Mouse (Mus musculus): ENCODE measurements at regions not wholly inside any gene's neighbourhood (a gene's known extent, or its start where the extent isn't known, plus 50 kb on each side); places are given as distances from the start of the nearest gene placed in this dataset.
A peak's percentile ranks its signal among the peaks of the same experiment; 100 is the strongest.
"Not testable (repeated sequence)": the region's sequence is repeated elsewhere in the genome, so short reads cannot be mapped to it uniquely, and the experiment has no call there.

GRCm38 (mm10) chr15:38413329-38413728 lies 988.0 kb downstream of the 4930447A16Rik start:
- no peak for ATAC-seq (replicated peaks; ENCODE audit: low FRiP score)
- H3K27me3 ChIP-seq, result no peaks in the 10 kb centered on the region

DNA sequence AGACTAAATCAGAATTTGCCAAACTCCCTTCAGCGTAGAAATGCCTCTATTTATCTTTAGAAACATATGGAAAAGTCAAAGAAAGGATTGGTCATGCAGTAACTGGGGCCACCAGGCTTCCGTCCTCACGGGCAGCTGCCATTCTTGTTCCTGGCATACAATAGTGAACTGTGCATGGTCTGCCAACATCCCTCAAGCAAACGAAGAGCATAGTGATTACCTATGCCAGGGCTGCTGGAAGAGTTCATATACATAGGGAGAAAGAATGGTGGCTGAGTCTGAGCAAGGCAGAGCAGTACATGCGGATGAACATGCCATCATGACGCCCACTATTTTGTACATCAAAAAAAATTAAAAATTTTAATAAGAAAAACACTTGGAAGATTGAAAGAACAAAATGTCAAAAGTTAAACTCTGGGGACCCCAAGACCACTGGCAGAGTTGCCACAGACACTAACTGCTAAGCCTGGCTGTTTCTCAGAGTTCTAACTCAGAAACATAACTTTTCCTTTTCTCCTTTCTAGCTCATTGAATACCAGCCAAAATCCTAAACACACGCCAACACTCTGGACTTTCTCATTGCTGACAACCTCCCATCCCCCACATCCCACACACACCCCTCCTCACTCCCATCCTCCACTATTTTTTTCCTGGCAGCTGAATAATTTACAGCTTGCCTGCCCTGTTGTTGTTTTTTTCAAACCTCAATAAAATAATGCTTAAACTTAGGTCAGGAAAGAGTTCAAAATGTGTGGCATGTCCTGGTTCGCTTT lies 989.1 kb downstream of the 4930447A16Rik start:
- no peak overlapping the region for H3K4me3 ChIP-seq (replicated peaks)
- H3K9me3 ChIP-seq (replicated peaks), result no peaks in the 10 kb centered on the region
- 66% methylated on average over 8 of the region's 8 CpGs for WGBS
- H3K27ac ChIP-seq, result peak overlapping the region; percentile 65
- peak; percentile 59; the same call in 1 of the 2 replicates for ATAC-seq (replicated peaks; ENCODE audit: low FRiP score)
- H3K9ac ChIP-seq, result no peak overlapping the region
- H3K27me3 ChIP-seq, result no peaks in the 10 kb centered on the region
- no peak overlapping the region for H3K4me2 ChIP-seq
- no peaks in the 10 kb centered on the region for H3K36me3 ChIP-seq
- H3K4me1 ChIP-seq, result peaks cover 20% of the 10 kb centered on the region

More at GRCm38 (mm10) chr15:38413329-38413728, 988.0 kb downstream of the 4930447A16Rik start:
- Histone ChIP-seq H3K4me1 (0 out of 2 replicates have a peak, but pooled peaks cover 12% of the 10 kb centered on the region), H3K9me3 (replicated peaks) (no peaks in the 10 kb centered on the region), H3K9ac (no peak overlapping the region), H3K36me3 (no peaks in the 10 kb centered on the region), H3K27ac (no peak overlapping the region), H3K4me3 (replicated peaks) (no peak overlapping the region), H3K4me2 (no peak overlapping the region)
- 87% methylated on average over 6 of the region's 6 CpGs for WGBS

DNA sequence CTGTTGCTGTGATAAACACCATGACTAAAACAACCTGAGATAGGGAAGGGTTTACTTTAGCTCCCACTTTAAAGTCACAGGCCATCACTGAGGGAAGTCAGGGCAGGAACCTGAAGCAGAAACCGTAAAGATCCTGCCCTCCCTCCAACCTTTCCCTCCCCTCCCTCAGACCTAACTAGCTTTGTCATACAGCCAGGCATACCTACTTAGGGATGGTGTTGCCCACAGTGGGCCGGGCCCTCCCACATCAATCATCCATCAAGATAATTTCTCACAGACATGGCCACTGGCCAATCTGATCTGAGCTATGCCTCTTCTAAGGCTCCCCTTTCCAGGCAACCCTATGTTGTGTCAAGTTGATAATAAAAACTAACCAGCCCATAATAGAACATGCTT lies 989.7 kb downstream of the 4930447A16Rik start:
- Histone ChIP-seq H3K4me1 (peaks cover 25% of the 10 kb centered on the region), H3K27ac (peak overlapping the region; percentile 14), H3K9ac (no peak overlapping the region), H3K36me3 (no peaks in the 10 kb centered on the region), H3K9me3 (replicated peaks) (no peaks in the 10 kb centered on the region), H3K4me2 (no peak overlapping the region), H3K27me3 (no peaks in the 10 kb centered on the region), H3K4me3 (replicated peaks) (no peak overlapping the region)
- 33% methylated on average over 2 of the region's 2 CpGs for WGBS
- ATAC-seq (replicated peaks; ENCODE audit: low FRiP score), result peak; percentile 30

DNA sequence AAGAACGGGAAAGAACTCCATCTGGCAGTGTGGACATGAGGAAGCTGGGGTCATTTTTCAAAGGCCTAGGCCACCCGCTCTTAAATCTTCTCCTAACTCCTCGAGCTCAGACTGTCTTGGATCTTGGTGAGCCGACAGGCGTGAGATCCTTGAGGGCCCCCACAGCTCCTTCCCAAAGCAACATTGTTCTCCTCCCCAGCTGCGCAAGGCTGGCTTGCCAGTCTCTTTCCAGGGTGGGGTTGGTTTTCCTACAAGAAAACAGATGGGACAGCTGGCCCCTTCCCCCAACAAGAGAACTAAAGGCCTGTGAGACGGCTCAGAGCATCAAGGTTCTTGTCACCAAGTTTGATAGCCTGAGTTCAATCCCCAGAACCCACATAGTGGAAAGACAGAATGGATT lies 994.3 kb downstream of the 4930447A16Rik start:
- H3K4me3 ChIP-seq (replicated peaks), result no peak overlapping the region
- H3K36me3 ChIP-seq, result no peaks in the 10 kb centered on the region
- H3K4me2 ChIP-seq, result no peak overlapping the region
- no peaks in the 10 kb centered on the region for H3K9me3 ChIP-seq (replicated peaks)
- H3K4me1 ChIP-seq, result peaks cover 30% of the 10 kb centered on the region
- ATAC-seq (replicated peaks; ENCODE audit: low FRiP score), result peak; percentile 31; the same call in 1 of the 2 replicates
- no peaks in the 10 kb centered on the region for H3K27me3 ChIP-seq
- 21% methylated on average over 7 of the region's 7 CpGs for WGBS
- H3K9ac ChIP-seq, result no peak overlapping the region
- peak overlapping the region; percentile 34; the same call in 1 of the 2 replicates for H3K27ac ChIP-seq

GRCm38 (mm10) chr15:38420784-38421183 lies 995.4 kb downstream of the 4930447A16Rik start:
- ATAC-seq (replicated peaks; ENCODE audit: low FRiP score), result peak; percentile 79
- Histone ChIP-seq H3K9me3 (replicated peaks) (no peaks in the 10 kb centered on the region), H3K4me3 (replicated peaks) (no peak overlapping the region), H3K27ac (peak overlapping the region; percentile 19; the same call in 1 of the 2 replicates), H3K27me3 (no peaks in the 10 kb centered on the region), H3K4me1 (peaks cover 25% of the 10 kb centered on the region), H3K4me2 (no peak overlapping the region), H3K36me3 (no peaks in the 10 kb centered on the region), H3K9ac (no peak overlapping the region)
- 16% methylated on average over 3 of the region's 3 CpGs for WGBS

DNA sequence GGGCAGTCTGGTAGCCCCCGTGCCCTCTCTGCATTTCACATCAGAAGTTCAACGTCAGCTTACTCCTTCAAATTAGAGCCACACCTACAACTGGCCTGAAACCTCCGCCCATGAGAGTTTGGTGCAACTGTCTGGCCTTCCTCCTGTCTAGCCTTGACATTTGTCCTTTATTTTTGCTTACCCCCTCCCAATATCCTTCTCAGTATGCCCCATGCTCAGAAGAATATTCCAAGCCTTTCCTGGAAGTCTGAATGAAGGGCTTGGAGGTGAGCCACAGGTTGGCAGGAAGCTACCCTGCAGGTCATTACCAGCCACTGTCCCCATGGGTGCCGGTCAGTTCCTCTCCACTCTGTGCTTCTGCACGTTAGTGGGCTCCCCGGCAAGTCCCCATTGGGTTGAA lies 997.4 kb downstream of the 4930447A16Rik start:
- Histone ChIP-seq H3K27me3 (no peaks in the 10 kb centered on the region), H3K9me3 (replicated peaks) (no peaks in the 10 kb centered on the region), H3K4me3 (replicated peaks) (no peak overlapping the region), H3K9ac (no peak overlapping the region), H3K27ac (no peak overlapping the region), H3K4me1 (peaks cover 25% of the 10 kb centered on the region), H3K4me2 (no peak overlapping the region), H3K36me3 (no peaks in the 10 kb centered on the region)
- 69% methylated on average over 6 of the region's 6 CpGs for WGBS
- ATAC-seq (replicated peaks; ENCODE audit: low FRiP score), result no peak

DNA sequence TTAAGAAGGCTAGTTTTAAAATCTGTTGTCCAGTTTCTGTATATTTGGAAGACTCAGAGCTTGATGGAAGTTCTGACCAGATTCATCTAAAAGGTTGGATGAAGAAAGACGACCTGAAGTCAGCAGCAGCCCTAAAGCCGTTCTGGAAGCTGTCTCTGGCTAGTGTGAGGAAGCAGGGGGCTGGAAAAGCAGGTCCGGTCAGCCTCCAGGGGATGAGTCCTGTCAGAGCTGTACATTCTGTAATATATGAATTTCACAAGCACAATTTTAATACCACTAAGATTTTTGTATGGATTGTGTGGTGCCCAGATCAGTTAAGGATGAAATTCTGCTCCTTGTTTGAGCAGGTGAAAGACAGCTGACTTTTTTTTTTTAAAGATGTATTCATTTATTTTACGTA lies 1000.2 kb downstream of the 4930447A16Rik start:
- Histone ChIP-seq H3K36me3 (no peaks in the 10 kb centered on the region), H3K27me3 (no peaks in the 10 kb centered on the region), H3K27ac (no peak overlapping the region), H3K4me2 (no peak overlapping the region), H3K4me3 (replicated peaks) (no peak overlapping the region), H3K9me3 (replicated peaks) (no peaks in the 10 kb centered on the region), H3K4me1 (peaks cover 7% of the 10 kb centered on the region), H3K9ac (no peak overlapping the region)
- WGBS, result 72% methylated on average over 4 of the region's 4 CpGs
- ATAC-seq (replicated peaks; ENCODE audit: low FRiP score), result no peak

DNA sequence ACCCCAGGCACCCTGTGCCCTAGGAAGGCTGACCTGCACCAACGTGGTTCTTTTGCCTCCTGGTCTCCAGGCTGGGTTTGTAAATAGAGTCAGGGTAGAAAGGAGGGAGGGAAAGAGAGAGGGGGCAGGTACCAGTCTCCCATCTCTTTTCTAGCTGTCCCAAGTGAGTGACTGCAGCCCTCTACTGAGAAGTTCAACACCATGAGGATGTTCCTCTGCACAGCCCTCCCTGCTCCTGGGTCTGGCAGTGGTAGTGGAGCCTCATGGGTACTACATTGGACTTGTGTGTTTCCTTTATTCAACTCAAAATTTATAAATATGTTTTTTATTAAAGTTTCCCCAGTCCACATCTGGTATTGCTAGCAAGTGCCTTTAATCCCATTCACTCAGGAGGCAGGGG lies 1002.6 kb downstream of the 4930447A16Rik start:
- H3K9ac ChIP-seq, result no peak overlapping the region
- no peak overlapping the region for H3K4me3 ChIP-seq (replicated peaks)
- H3K27me3 ChIP-seq, result no peaks in the 10 kb centered on the region
- WGBS, result 67% methylated on average over 1 of the region's 1 CpGs
- no peak overlapping the region for H3K4me2 ChIP-seq
- no peak for ATAC-seq (replicated peaks; ENCODE audit: low FRiP score)
- H3K36me3 ChIP-seq, result no peaks in the 10 kb centered on the region
- no peaks in the 10 kb centered on the region for H3K9me3 ChIP-seq (replicated peaks)
- H3K4me1 ChIP-seq, result no peaks in the 10 kb centered on the region
- no peak overlapping the region for H3K27ac ChIP-seq

- Histone ChIP-seq H3K36me3 (no peaks in the 10 kb centered on the region), H3K4me2 (no peak overlapping the region), H3K9ac (no peak overlapping the region), H3K9me3 (replicated peaks) (peaks cover 11% of the 10 kb centered on the region; the same call in 1 of the 2 replicates), H3K4me3 (replicated peaks) (no peak overlapping the region), H3K27ac (no peak overlapping the region), H3K4me1 (no peaks in the 10 kb centered on the region), H3K27me3 (no peaks in the 10 kb centered on the region)
- 62% methylated on average over 2 of the region's 2 CpGs for WGBS
- no peak; the same call in 1 of the 2 replicates for ATAC-seq (replicated peaks; ENCODE audit: low FRiP score)
These were observed 1006.3 kb downstream of the 4930447A16Rik start for GRCm38 (mm10) chr15:38431668-38432067.

DNA sequence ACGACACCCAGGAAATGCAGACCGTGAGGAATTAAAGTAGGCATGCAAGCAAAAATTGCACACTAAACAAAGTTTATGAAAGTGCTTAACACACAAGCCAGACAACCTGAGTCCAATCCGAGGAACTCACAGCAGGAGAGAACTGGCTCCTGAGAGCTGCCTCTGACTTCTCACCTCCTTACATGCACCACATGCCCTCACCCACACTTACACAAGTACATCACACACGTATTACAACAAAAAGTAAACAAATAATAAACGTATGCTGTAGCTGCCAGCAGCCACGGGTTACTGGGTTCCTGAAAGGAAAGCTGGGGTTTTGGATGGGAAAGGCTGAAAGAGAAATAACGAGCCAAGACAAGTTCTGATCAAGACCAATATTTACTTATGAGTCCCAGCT lies 1008.0 kb downstream of the 4930447A16Rik start:
- ATAC-seq (replicated peaks; ENCODE audit: low FRiP score), result no peak
- no peak overlapping the region for H3K4me2 ChIP-seq
- H3K9me3 ChIP-seq (replicated peaks), result peaks cover 11% of the 10 kb centered on the region; the same call in 1 of the 2 replicates
- H3K27ac ChIP-seq, result no peak overlapping the region
- H3K9ac ChIP-seq, result no peak overlapping the region
- no peaks in the 10 kb centered on the region for H3K36me3 ChIP-seq
- no peaks in the 10 kb centered on the region for H3K4me1 ChIP-seq
- no peak overlapping the region for H3K4me3 ChIP-seq (replicated peaks)
- H3K27me3 ChIP-seq, result no peaks in the 10 kb centered on the region
- 83% methylated on average over 7 of the region's 7 CpGs for WGBS

GRCm38 (mm10) chr15:38434239-38434638 lies 1008.9 kb downstream of the 4930447A16Rik start:
- H3K4me3 ChIP-seq (replicated peaks); H3K9ac ChIP-seq; H3K4me1 ChIP-seq; ATAC-seq (replicated peaks; ENCODE audit: low FRiP score); H3K27ac ChIP-seq; H3K27me3 ChIP-seq; H3K4me2 ChIP-seq; H3K36me3 ChIP-seq: not testable (repeated sequence)
- H3K9me3 ChIP-seq (replicated peaks), result peaks cover 11% of the 10 kb centered on the region; the same call in 1 of the 2 replicates
- WGBS, result 94% methylated on average over 2 of the region's 2 CpGs

Data from kidney, embryonic 15.5 days (tissue).